Mouse (Mus musculus) CH12.LX (cell line): ENCODE data around the gene Kirrel3. TPM values are rescaled to one million over a fixed set of nuclear protein-coding genes. Genes with fewer than 3 reads are reported as not detected.

Source experiments
- DNase-seq: peaks from one replicate; pipeline ENCODE4 v3.0.0-alpha.2; 2013; ENCODE audit errors: extremely low read depth
- H3K27ac ChIP-seq: 2 replicates; pipeline ENCODE4 v1.5.1; 2012; ENCODE audit warnings: low read depth, mild to moderate bottlenecking, control low read depth, moderate library complexity; ENCODE audit not compliant: insufficient read depth
- H3K27me3 ChIP-seq: replicated peaks from 2 replicates; pipeline ENCODE3; 2012; ENCODE audit warnings: inconsistent platforms
- H3K36me3 ChIP-seq, 2 experiments: replicated peaks in 1 of 2; 2 replicates each; pipeline versions ENCODE3 to v1.6.1; 2012; ENCODE audit warnings: inconsistent platforms in 1 of 2, low read length in 1 of 2, mild to moderate bottlenecking in 1 of 2, mixed read lengths in 1 of 2, moderate library complexity in 1 of 2; ENCODE audit not compliant: control insufficient read depth in 1 of 2, insufficient read depth in 1 of 2
- H3K4me1 ChIP-seq, 2 experiments: 2 replicates each; pipeline ENCODE4 v1.6.1; 2012; ENCODE audit warnings: inconsistent platforms in 1 of 2, moderate library complexity in 1 of 2; ENCODE audit not compliant: insufficient read depth in 2 of 2, control insufficient read depth in 1 of 2
- H3K4me2 ChIP-seq: 2 replicates; pipeline ENCODE4 v1.6.1; 2012; ENCODE audit warnings: low read depth, mild to moderate bottlenecking, control low read depth; ENCODE audit not compliant: poor library complexity, insufficient read depth, severe bottlenecking
- H3K4me3 ChIP-seq, 3 experiments: fragments of 150-350 bp in 1 of 3; sonication (generic) in 1 of 3; replicated peaks in 1 of 3; 2 replicates each; pipeline versions ENCODE3 to v1.5.1; 2011 to 2012; ENCODE audit warnings: low read depth in 2 of 3, low read length in 2 of 3, mild to moderate bottlenecking in 2 of 3, moderate library complexity in 2 of 3, control low read depth in 1 of 3, improper control_type of control experiment in 1 of 3, inconsistent platforms in 1 of 3, mixed read lengths in 1 of 3; ENCODE audit not compliant: poor library complexity in 1 of 3
- H3K79me2 ChIP-seq: replicated peaks from 2 replicates; pipeline ENCODE4 v1.6.1; 2012; ENCODE audit warnings: mild to moderate bottlenecking, moderate library complexity; ENCODE audit not compliant: control insufficient read depth, poor library complexity, insufficient read depth, severe bottlenecking; ENCODE audit errors: extremely low read depth
- H3K9ac ChIP-seq: 2 replicates; pipeline ENCODE4 v1.6.1; 2012; ENCODE audit warnings: low read depth, mild to moderate bottlenecking, control low read depth, moderate library complexity; ENCODE audit not compliant: insufficient read depth
- H3K9me3 ChIP-seq: replicated peaks from 2 replicates; pipeline ENCODE3; 2012; ENCODE audit warnings: low read length, inconsistent platforms, mixed read lengths
- BHLHE40 ChIP-seq: IDR thresholded peaks from 2 replicates; pipeline ENCODE4 v1.6.1; 2011; ENCODE audit warnings: mild to moderate bottlenecking, low read depth, low read length, improper control_type of control experiment
- CHD2 ChIP-seq: IDR thresholded peaks from 2 replicates; pipeline ENCODE4 v1.6.1; 2011; ENCODE audit warnings: low read length, improper control_type of control experiment
- CTCF ChIP-seq, 2 experiments: IDR thresholded peaks in 1 of 2; conservative IDR thresholded peaks in 1 of 2; 2 replicates each; pipeline ENCODE4 v1.5.1; 2011 to 2012; ENCODE audit warnings: low read depth in 2 of 2, low read length in 2 of 2, improper control_type of control experiment in 1 of 2, inconsistent platforms in 1 of 2, mild to moderate bottlenecking in 1 of 2, moderate library complexity in 1 of 2
- ELF1 ChIP-seq: IDR thresholded peaks from 2 replicates; pipeline ENCODE4 v1.6.1; 2014; ENCODE audit warnings: low read depth, mild to moderate bottlenecking, inconsistent platforms, low read length, improper control_type of control experiment
- ETS1 ChIP-seq: conservative IDR thresholded peaks from 2 replicates; pipeline ENCODE4 v1.6.1; 2012; ENCODE audit warnings: low read depth, mild to moderate bottlenecking, inconsistent platforms, low read length, improper control_type of control experiment, moderate library complexity
- HCFC1 ChIP-seq: IDR thresholded peaks from 2 replicates; pipeline ENCODE4 v1.6.1; 2012; ENCODE audit warnings: low read depth, mild to moderate bottlenecking, inconsistent platforms, low read length, improper control_type of control experiment
- IRF4 ChIP-seq: IDR thresholded peaks from 2 replicates; pipeline ENCODE4 v1.6.1; 2014; ENCODE audit warnings: low read depth, mild to moderate bottlenecking, inconsistent platforms, low read length, improper control_type of control experiment
- JUND ChIP-seq: conservative IDR thresholded peaks from 2 replicates; pipeline ENCODE4 v1.6.1; 2011; ENCODE audit warnings: low read depth, low read length, improper control_type of control experiment
- KAT2A ChIP-seq: IDR thresholded peaks from 2 replicates; pipeline ENCODE4 v1.6.1; 2012; ENCODE audit warnings: low read length, improper control_type of control experiment, inconsistent platforms; ENCODE audit not compliant: insufficient replicate concordance
- MAFK ChIP-seq: IDR thresholded peaks from 2 replicates; pipeline ENCODE4 v1.6.1; 2011; ENCODE audit warnings: low read length, improper control_type of control experiment; ENCODE audit not compliant: insufficient replicate concordance
- NELFE ChIP-seq: IDR thresholded peaks from 2 replicates; pipeline ENCODE4 v1.6.1; 2011; ENCODE audit warnings: low read depth, low read length, improper control_type of control experiment
- NRF1 ChIP-seq: IDR thresholded peaks from 2 replicates; pipeline ENCODE4 v1.6.1; 2014; ENCODE audit warnings: low read depth, mild to moderate bottlenecking, inconsistent platforms, low read length, improper control_type of control experiment, moderate library complexity
- PAX5 ChIP-seq: IDR thresholded peaks from 2 replicates; pipeline ENCODE4 v1.6.1; 2012; ENCODE audit warnings: low read length, inconsistent platforms, mixed read lengths
- POLR2A ChIP-seq: IDR thresholded peaks from 2 replicates; pipeline ENCODE4 v1.6.1; 2011; ENCODE audit warnings: low read depth, mild to moderate bottlenecking, improper control_type of control experiment, low read length
- POLR2AphosphoS2 ChIP-seq: IDR thresholded peaks from 2 replicates; pipeline ENCODE4 v1.6.1; 2011; ENCODE audit warnings: low read depth, low read length, improper control_type of control experiment
- RAD21 ChIP-seq: IDR thresholded peaks from 2 replicates; pipeline ENCODE4 v1.6.1; 2011; ENCODE audit warnings: low read depth, mild to moderate bottlenecking, low read length, improper control_type of control experiment, moderate library complexity
- SMC3 ChIP-seq: IDR thresholded peaks from 2 replicates; pipeline ENCODE4 v1.6.1; 2011; ENCODE audit warnings: low read depth, low read length, improper control_type of control experiment
- TBP ChIP-seq: conservative IDR thresholded peaks from 2 replicates; pipeline ENCODE4 v1.6.1; 2011; ENCODE audit warnings: low read depth, low read length, improper control_type of control experiment
- TCF12 ChIP-seq: IDR thresholded peaks from 2 replicates; pipeline ENCODE4 v1.6.1; 2014; ENCODE audit warnings: low read depth, mild to moderate bottlenecking, inconsistent platforms, low read length, improper control_type of control experiment
- UBTF ChIP-seq: IDR thresholded peaks from 2 replicates; pipeline ENCODE4 v1.6.1; 2012; ENCODE audit warnings: low read depth, mild to moderate bottlenecking, inconsistent platforms, low read length, improper control_type of control experiment, moderate library complexity
- USF2 ChIP-seq: conservative IDR thresholded peaks from 2 replicates; pipeline ENCODE4 v1.6.1; 2011; ENCODE audit warnings: low read depth, low read length, improper control_type of control experiment
- ZC3H11A ChIP-seq: IDR thresholded peaks from 2 replicates; pipeline ENCODE4 v1.6.1; 2012; ENCODE audit warnings: low read depth, mild to moderate bottlenecking, inconsistent platforms, low read length, improper control_type of control experiment
- ZKSCAN1 ChIP-seq: IDR thresholded peaks from 2 replicates; pipeline ENCODE4 v1.6.1; 2012; ENCODE audit warnings: low read depth, inconsistent platforms, low read length, improper control_type of control experiment, borderline replicate concordance
- ZMIZ1 ChIP-seq: IDR thresholded peaks from 2 replicates; pipeline ENCODE4 v1.6.1; 2012; ENCODE audit warnings: low read depth, mild to moderate bottlenecking, inconsistent platforms, low read length, improper control_type of control experiment
- ZNF384 ChIP-seq: IDR thresholded peaks from 2 replicates; pipeline ENCODE4 v1.6.1; 2012; ENCODE audit warnings: low read depth, low read length, improper control_type of control experiment, inconsistent platforms
- dilution Hi-C: fragments of 300-500 bp; cut with MboI; formaldehyde crosslinking; loops from 2 replicates; pipeline ENCODE4 v1.14.3; 2020; ENCODE audit warnings: low sequenced_read_pairs; ENCODE audit not compliant: extremely low pct_unique_long_range_greater_than_20kb, extremely low pct_ligation_motif_present
- in situ Hi-C: fragments of 300-500 bp; cut with MboI; formaldehyde crosslinking; loops from 3 replicates; pipeline ENCODE4 v1.14.3; 2019; ENCODE audit warnings: low sequenced_read_pairs, low pct_ligation_motif_present, low pct_unique_long_range_greater_than_20kb, mixed read lengths
- polyA plus RNA-seq: library from polyadenylated mRNA; unstranded; fragments of >175 nt; gene quantifications from 2 replicates; pipeline ENCODE4 v1.2.1, GENCODE M21; 2012; ENCODE audit warnings: low read depth; ENCODE audit not compliant: insufficient read length
- total RNA-seq, 2 experiments: library from RNA; depleted of rRNA; stranded (reverse); fragments of 300-350 nt in 1 of 2; fragments of >200 nt in 1 of 2; gene quantifications; 2 replicates each; pipeline ENCODE4 v1.2.3; 2012 to 2014

Kirrel3 gene
- total and polyA plus RNA-seq, 3 experiments = not detected

GRCm38 (mm10) chr9:35050701-35051454, 565.2 kb downstream of the Kirrel3 start:
- DNase-seq = no peak
- H3K4me2 ChIP-seq = no peak overlapping the region
- no peak overlapping the region for H3K9ac ChIP-seq
- peaks cover 0 to 28% of the 10 kb centered on the region in 2 experiments for H3K36me3 ChIP-seq
- no peak overlapping the region for H3K4me3 ChIP-seq
- dilution Hi-C loops (no loop called here), in situ Hi-C loops (no loop called here)
- TF ChIP-seq JUND (no peak), PAX5 (no peak), UBTF (no peak)
- peaks cover 11 to 30% of the 10 kb centered on the region in 2 experiments for H3K4me1 ChIP-seq
- H3K27me3 ChIP-seq = no peaks in the 10 kb centered on the region
- H3K9me3 ChIP-seq = no peaks in the 10 kb centered on the region
- no peak overlapping the region for H3K27ac ChIP-seq
- H3K79me2 ChIP-seq = no peaks in the 10 kb centered on the region

GRCm38 (mm10) chr9:35051666-35052065, 566.0 kb downstream of the Kirrel3 start:
- in situ Hi-C loops = no loop called here
- Histone ChIP-seq H3K4me2 (no peak overlapping the region), H3K4me1 (peaks cover 13 to 38% of the 10 kb centered on the region in 2 experiments), H3K27ac (no peak overlapping the region)
- TF ChIP-seq CHD2 = no peak
- TF ChIP-seq HCFC1 = no peak
- TF ChIP-seq UBTF = no peak
- TF ChIP-seq TCF12 = no peak
- no peak for TF ChIP-seq IRF4
- TF ChIP-seq, all 38 proteins: peak for 0
- Histone ChIP-seq H3K27me3 (no peaks in the 10 kb centered on the region), H3K79me2 (no peaks in the 10 kb centered on the region), H3K4me3 (no peak overlapping the region), H3K36me3 (peaks cover 0 to 26% of the 10 kb centered on the region in 2 experiments), H3K9me3 (no peaks in the 10 kb centered on the region), H3K9ac (no peak overlapping the region)
- dilution Hi-C loops = no loop called here
- no peak for DNase-seq

GRCm38 (mm10) chr9:35052671-35053070, 567.0 kb downstream of the Kirrel3 start:
- peaks cover 0 to 20% of the 10 kb centered on the region in 2 experiments for H3K36me3 ChIP-seq
- no peak overlapping the region for H3K27ac ChIP-seq
- TF ChIP-seq ZNF384 (no peak), NRF1 (no peak), POLR2AphosphoS2 (no peak), ZMIZ1 (no peak), ZC3H11A (no peak), ZKSCAN1 (no peak), RAD21 (no peak), CTCF (conservative IDR thresholded peaks at IDR 0.05 in 1 of 2, IDR thresholded peaks at IDR 0.05 in 1 of 2; ENCODE audit: low read depth in 2 of 2, low read length in 2 of 2) (no peak), BHLHE40 (no peak), NELFE (no peak), KAT2A (no peak), MAFK (no peak), USF2 (no peak), ETS1 (no peak), TBP (no peak), ELF1 (no peak), SMC3 (no peak), CHD2 (no peak), POLR2A (no peak), PAX5 (no peak)
- in situ Hi-C loops (no loop called here), dilution Hi-C loops (no loop called here)
- H3K79me2 ChIP-seq = no peaks in the 10 kb centered on the region
- H3K4me2 ChIP-seq = no peak overlapping the region
- peaks cover 13 to 43% of the 10 kb centered on the region in 2 experiments for H3K4me1 ChIP-seq
- no peak overlapping the region for H3K4me3 ChIP-seq
- H3K9me3 ChIP-seq = no peaks in the 10 kb centered on the region
- no peak for DNase-seq
- H3K9ac ChIP-seq = no peak overlapping the region
- H3K27me3 ChIP-seq = no peaks in the 10 kb centered on the region
